Mouse (Mus musculus) limb, embryonic 10.5 days (tissue): ENCODE data around the gene Ctrb1. TPM values are rescaled to one million over a fixed set of nuclear protein-coding genes. Genes with fewer than 3 reads are reported as not detected.

Source experiments
- DNase-seq: peaks from one replicate; pipeline ENCODE4 v3.0.0-alpha.2; 2017; ENCODE audit warnings: low spot score
- H3K27ac ChIP-seq: fragments of 300-500 bp; sonication (generic); 2 replicates; pipeline ENCODE4 v1.5.1; 2016; ENCODE audit warnings: mild to moderate bottlenecking
- H3K27me3 ChIP-seq: fragments of 300-500 bp; sonication (generic); 2 replicates; pipeline ENCODE4 v1.6.1; 2016; ENCODE audit warnings: low read depth, mild to moderate bottlenecking; ENCODE audit not compliant: poor library complexity, severe bottlenecking
- H3K36me3 ChIP-seq: fragments of 300-500 bp; sonication (generic); 2 replicates; pipeline ENCODE4 v1.6.1; 2016; ENCODE audit warnings: mild to moderate bottlenecking, moderate library complexity
- H3K4me1 ChIP-seq: fragments of 300-500 bp; sonication (generic); 2 replicates; pipeline ENCODE4 v1.6.1; 2016
- H3K4me3 ChIP-seq: fragments of 300-500 bp; sonication (generic); 2 replicates; pipeline ENCODE4 v1.5.1; 2016; ENCODE audit warnings: mild to moderate bottlenecking, moderate library complexity
- H3K9me3 ChIP-seq: fragments of 300-500 bp; sonication (generic); replicated peaks from 2 replicates; pipeline ENCODE4 v1.6.1; 2016; ENCODE audit warnings: mild to moderate bottlenecking
- WGBS: fragments of 180-500 bp; shearing (Covaris S2); methylation state at CpG from one replicate; pipeline ENCODE4 v1.1.7; 2016; 5-methylcytosine and 5-hydroxymethylcytosine counted together
- polyA plus RNA-seq: library from polyadenylated mRNA; unstranded; fragments of >200 nt; fragmentation: Nextera tagmentation; extraction: Ambion mirVana; gene quantifications from 2 replicates; pipeline ENCODE4 v1.2.1, GENCODE M21; 2016

Ctrb1 gene
- polyA plus RNA-seq, 1 experiment from 2014 or later = not detected

- 36% methylated on average over 1 of the region's 1 CpGs for WGBS
- Histone ChIP-seq H3K36me3 (no peaks in the 10 kb centered on the region), H3K27ac (no peak overlapping the region), H3K27me3 (no peaks in the 10 kb centered on the region), H3K4me3 (no peak overlapping the region), H3K4me1 (no peaks in the 10 kb centered on the region), H3K9me3 (no peaks in the 10 kb centered on the region)
- DNase-seq = no peak
Observed at GRCm38 (mm10) chr8:111699035-111699434, 8.2 kb upstream of the Ctrb1 start.

- Histone ChIP-seq H3K36me3 (no peaks in the 10 kb centered on the region), H3K4me3 (no peak overlapping the region), H3K27me3 (no peaks in the 10 kb centered on the region), H3K9me3 (no peaks in the 10 kb centered on the region), H3K27ac (no peak overlapping the region), H3K4me1 (peaks cover 7% of the 10 kb centered on the region; the same call in 1 of the 2 replicates)
- 76% methylated on average over 10 of the region's 10 CpGs for WGBS
- no peak for DNase-seq
Observed at GRCm38 (mm10) chr8:111697655-111698054, 6.8 kb upstream of the Ctrb1 start.

- H3K27me3 ChIP-seq = no peaks in the 10 kb centered on the region
- no peaks in the 10 kb centered on the region for H3K36me3 ChIP-seq
- no peak overlapping the region for H3K4me3 ChIP-seq
- H3K9me3 ChIP-seq = no peaks in the 10 kb centered on the region
- no peak for DNase-seq
- peaks cover 7% of the 10 kb centered on the region; the same call in 1 of the 2 replicates for H3K4me1 ChIP-seq
- 72% methylated on average over 7 of the region's 7 CpGs for WGBS
- H3K27ac ChIP-seq = no peak overlapping the region
Observed at GRCm38 (mm10) chr8:111695441-111695840, 4.6 kb upstream of the Ctrb1 start.

- WGBS = 60% methylated on average over 6 of the region's 6 CpGs
- no peak overlapping the region for H3K27ac ChIP-seq
- peaks cover 7% of the 10 kb centered on the region; the same call in 1 of the 2 replicates for H3K4me1 ChIP-seq
- H3K9me3 ChIP-seq = no peaks in the 10 kb centered on the region
- no peak for DNase-seq
- no peaks in the 10 kb centered on the region for H3K36me3 ChIP-seq
- no peaks in the 10 kb centered on the region for H3K27me3 ChIP-seq
- H3K4me3 ChIP-seq = no peak overlapping the region
Observed at GRCm38 (mm10) chr8:111693261-111693741, 2.5 kb upstream of the Ctrb1 start.

- Histone ChIP-seq H3K4me1 (peaks cover 7% of the 10 kb centered on the region; the same call in 1 of the 2 replicates), H3K36me3 (no peaks in the 10 kb centered on the region)
- whole genome bisulfite sequencing = 84% methylated on average over 13 of the region's 13 CpGs
Observed at GRCm38 (mm10) chr8:111686881-111687280, 3.9 kb downstream of the Ctrb1 start.

GRCm38 (mm10) chr8:111682521-111682920, 8.3 kb downstream of the Ctrb1 start:
- H3K9me3 ChIP-seq = no peaks in the 10 kb centered on the region
- no peak for DNase-seq
- no peak overlapping the region for H3K27ac ChIP-seq
- H3K27me3 ChIP-seq = no peaks in the 10 kb centered on the region
- H3K4me1 ChIP-seq = peaks cover 7% of the 10 kb centered on the region; the same call in 1 of the 2 replicates
- 27% methylated on average over 9 of the region's 9 CpGs for WGBS
- H3K36me3 ChIP-seq = no peaks in the 10 kb centered on the region
- no peak overlapping the region for H3K4me3 ChIP-seq

More at GRCm38 (mm10) chr8:111686881-111687280, 3.9 kb downstream of the Ctrb1 start:
- no peak overlapping the region for H3K4me3 ChIP-seq
- H3K27ac ChIP-seq = 0 out of 2 replicates have a peak overlapping the region, but pooled peaks have one; percentile 34
- no peaks in the 10 kb centered on the region for H3K9me3 ChIP-seq
- no peaks in the 10 kb centered on the region for H3K27me3 ChIP-seq
- no peak for DNase-seq

GRCm38 (mm10) chr8:111681153-111681552, 9.7 kb downstream of the Ctrb1 start:
- no peak for DNase-seq

GRCm38 (mm10) chr8:111680423-111681028, 10.3 kb downstream of the Ctrb1 start:
- H3K9me3 ChIP-seq = 0 out of 2 replicates have a peak, but pooled peaks cover 1% of the 10 kb centered on the region
- peak; percentile 42 for DNase-seq
- 38% methylated on average over 17 of the region's 17 CpGs for WGBS
- H3K27me3 ChIP-seq = no peaks in the 10 kb centered on the region
- H3K4me3 ChIP-seq = no peak overlapping the region; the same call in 1 of the 2 replicates
- no peaks in the 10 kb centered on the region; the same call in 1 of the 2 replicates for H3K36me3 ChIP-seq
- H3K27ac ChIP-seq = no peak overlapping the region
- no peaks in the 10 kb centered on the region for H3K4me1 ChIP-seq

More at GRCm38 (mm10) chr8:111681153-111681552, 9.7 kb downstream of the Ctrb1 start:
- H3K27ac ChIP-seq = no peak overlapping the region
- WGBS = 81% methylated on average over 11 of the region's 11 CpGs
- no peak overlapping the region for H3K4me3 ChIP-seq
- H3K36me3 ChIP-seq = no peaks in the 10 kb centered on the region; the same call in 1 of the 2 replicates
- no peaks in the 10 kb centered on the region for H3K4me1 ChIP-seq
- H3K9me3 ChIP-seq = 0 out of 2 replicates have a peak, but pooled peaks cover under 1% of the 10 kb centered on the region
- H3K27me3 ChIP-seq = no peaks in the 10 kb centered on the region

GRCm38 (mm10) chr8:111678848-111679247, 12.0 kb downstream of the Ctrb1 start:
- Histone ChIP-seq H3K36me3 (no peaks in the 10 kb centered on the region; the same call in 1 of the 2 replicates), H3K9me3 (0 out of 2 replicates have a peak, but pooled peaks cover 1% of the 10 kb centered on the region), H3K27me3 (no peaks in the 10 kb centered on the region), H3K4me1 (no peaks in the 10 kb centered on the region), H3K27ac (no peak overlapping the region), H3K4me3 (no peak overlapping the region)
- no peak for DNase-seq
- WGBS = 85% methylated on average over 7 of the region's 7 CpGs

- no peaks in the 10 kb centered on the region for H3K27me3 ChIP-seq
- 0 out of 2 replicates have a peak, but pooled peaks cover 1% of the 10 kb centered on the region for H3K9me3 ChIP-seq
- H3K36me3 ChIP-seq = no peaks in the 10 kb centered on the region; the same call in 1 of the 2 replicates
- H3K4me1 ChIP-seq = no peaks in the 10 kb centered on the region
- no peak overlapping the region for H3K4me3 ChIP-seq
- DNase-seq = peak; percentile 53
- H3K27ac ChIP-seq = no peak overlapping the region
- WGBS = 45% methylated on average over 3 of the region's 3 CpGs
Observed at GRCm38 (mm10) chr8:111678111-111678510, 12.7 kb downstream of the Ctrb1 start.

- no peaks in the 10 kb centered on the region for H3K27me3 ChIP-seq
- H3K4me3 ChIP-seq = no peak overlapping the region
- 0 out of 2 replicates have a peak, but pooled peaks cover 1% of the 10 kb centered on the region for H3K9me3 ChIP-seq
- DNase-seq = no peak
- 75% methylated on average over 8 of the region's 8 CpGs for WGBS
- H3K4me1 ChIP-seq = no peaks in the 10 kb centered on the region
- peaks cover 13% of the 10 kb centered on the region for H3K36me3 ChIP-seq
- no peak overlapping the region for H3K27ac ChIP-seq
Observed at GRCm38 (mm10) chr8:111676237-111676636, 14.6 kb downstream of the Ctrb1 start.

- 89% methylated on average over 2 of the region's 2 CpGs for whole genome bisulfite sequencing
- Histone ChIP-seq H3K4me1 (no peaks in the 10 kb centered on the region), H3K36me3 (peaks cover 56% of the 10 kb centered on the region), H3K27me3 (no peaks in the 10 kb centered on the region), H3K27ac (no peak overlapping the region), H3K9me3 (no peaks in the 10 kb centered on the region), H3K4me3 (no peak overlapping the region)
- no peak for DNase-seq
Observed at GRCm38 (mm10) chr8:111666751-111667150, 24.1 kb downstream of the Ctrb1 start.

GRCm38 (mm10) chr8:111662473-111662872, 28.3 kb downstream of the Ctrb1 start:
- H3K4me3 ChIP-seq = no peak overlapping the region
- no peaks in the 10 kb centered on the region for H3K27me3 ChIP-seq
- H3K4me1 ChIP-seq = no peaks in the 10 kb centered on the region
- no peaks in the 10 kb centered on the region for H3K9me3 ChIP-seq
- WGBS = 92% methylated on average over 3 of the region's 3 CpGs
- no peak overlapping the region for H3K27ac ChIP-seq
- peaks cover 38% of the 10 kb centered on the region for H3K36me3 ChIP-seq
- DNase-seq = peak; percentile 73
